Mouse (Mus musculus) spleen, postnatal 36 days (tissue): ENCODE results near the gene Zfp712.

Experiments used
- DNase-seq, 2 experiments: peaks; one replicate each; pipeline ENCODE4 v3.0.0; 2022; ENCODE audit warnings: low spot score in 2 of 2, mixed read lengths in 1 of 2

Gene Zfp712

DNA sequence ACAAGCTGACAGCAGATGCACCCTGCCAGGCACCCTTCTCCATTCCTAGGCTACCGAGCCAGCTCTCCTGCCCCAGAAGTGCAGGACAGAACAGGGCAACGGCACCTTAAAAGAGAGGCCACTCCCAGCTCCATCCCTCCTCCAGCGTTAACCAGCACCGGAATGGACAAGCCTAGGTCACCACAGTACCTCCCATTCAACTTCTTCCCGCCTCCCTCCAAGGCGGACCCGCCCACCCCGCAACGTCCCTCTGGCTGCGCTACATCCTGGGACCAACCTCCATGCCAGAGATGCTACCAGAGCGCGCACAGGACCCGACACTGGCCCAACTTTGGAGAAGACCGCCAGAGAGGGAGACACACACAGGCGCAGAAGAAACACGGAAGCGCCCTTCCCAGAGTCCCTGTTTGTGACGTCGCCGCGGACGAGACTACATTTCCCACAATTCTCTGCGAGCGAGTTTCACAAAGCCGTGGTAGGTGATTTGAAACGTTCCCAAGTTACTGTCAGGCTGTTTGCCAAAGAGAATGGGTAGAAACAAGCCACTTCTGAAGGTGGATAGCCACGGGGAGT, at the start of gene Zfp712:
Gene Zfp712, minus strand, starts transcription at position 385 of the 573 bp plus-strand sequence.
- peak; percentile 85 to 89 for DNase-seq

DNA sequence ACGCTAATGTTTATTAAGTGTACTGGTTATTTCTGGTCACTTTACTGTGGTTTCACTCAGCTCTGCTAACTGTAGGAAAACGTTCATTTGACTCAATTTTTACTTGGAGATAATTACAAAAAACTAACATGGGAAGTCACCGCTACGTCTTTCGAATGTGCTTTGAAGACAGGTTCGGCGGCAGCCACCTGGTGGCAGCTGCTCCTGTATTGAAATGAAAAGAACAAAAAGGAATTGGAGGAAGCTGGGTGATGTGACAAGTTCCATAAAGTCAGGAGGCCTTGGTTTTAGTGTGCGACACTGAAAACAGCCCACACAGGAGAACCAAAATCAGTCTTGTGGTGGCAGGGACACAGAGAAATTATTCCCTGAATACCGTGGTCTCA, 47.8 kb upstream of the Zfp712 start:
- DNase-seq: no peak

DNA sequence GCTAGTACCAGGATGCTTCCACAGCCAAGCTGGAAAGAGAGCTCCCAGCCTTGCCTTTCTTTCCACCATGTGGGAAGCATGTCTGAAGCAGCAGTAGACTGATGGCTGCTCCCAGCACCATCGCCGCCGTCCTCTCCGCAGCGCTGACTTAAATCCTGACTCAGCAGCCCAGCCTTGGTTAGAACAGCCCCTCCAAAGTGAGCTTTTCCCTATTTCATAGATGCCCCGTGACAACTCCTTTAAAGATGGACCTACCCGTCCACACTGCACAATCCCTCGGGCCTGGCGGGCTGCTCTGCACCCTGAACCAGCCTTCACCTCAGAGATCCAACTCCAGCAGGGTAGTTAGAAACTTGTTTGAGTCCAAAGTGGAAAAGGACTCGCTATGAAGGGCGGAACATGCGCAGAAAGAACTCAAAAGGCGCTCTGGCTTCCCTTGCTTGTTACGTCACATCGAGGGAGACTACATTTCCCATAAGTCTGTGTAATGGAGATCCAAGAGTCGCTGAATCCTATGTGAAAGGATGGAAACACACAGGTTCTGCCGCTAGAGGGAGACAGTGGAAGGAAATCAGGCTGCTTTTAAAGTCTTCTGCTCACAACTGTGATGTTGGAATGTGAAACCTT, 47.3 kb upstream of the Zfp712 start, which contains the start of gene Gm28557:
Gene Gm28557, minus strand, starts transcription at position 411 of the 627 bp plus-strand sequence.
- DNase-seq: peak; percentile 92 to 95

DNA sequence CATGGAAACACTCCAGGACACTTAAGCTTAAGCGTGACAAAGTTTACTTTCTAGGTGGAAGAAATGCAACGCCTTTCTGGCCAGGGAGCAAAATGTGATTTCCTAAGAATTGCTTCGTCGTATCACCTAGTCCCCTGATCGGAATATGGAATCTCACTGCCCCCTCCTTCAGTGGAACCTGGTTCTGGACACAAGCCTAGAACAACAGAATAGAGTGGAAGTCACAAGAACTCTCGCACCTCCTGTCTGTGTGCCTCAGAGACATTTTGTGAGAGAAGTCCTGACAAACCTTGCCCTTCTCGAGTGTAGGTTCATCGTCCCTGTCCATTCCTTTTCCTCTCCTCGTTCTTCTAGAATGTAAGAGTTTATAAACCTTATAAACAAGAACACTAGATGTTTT, 46.7 kb upstream of the Zfp712 start:
- no peak for DNase-seq

DNA sequence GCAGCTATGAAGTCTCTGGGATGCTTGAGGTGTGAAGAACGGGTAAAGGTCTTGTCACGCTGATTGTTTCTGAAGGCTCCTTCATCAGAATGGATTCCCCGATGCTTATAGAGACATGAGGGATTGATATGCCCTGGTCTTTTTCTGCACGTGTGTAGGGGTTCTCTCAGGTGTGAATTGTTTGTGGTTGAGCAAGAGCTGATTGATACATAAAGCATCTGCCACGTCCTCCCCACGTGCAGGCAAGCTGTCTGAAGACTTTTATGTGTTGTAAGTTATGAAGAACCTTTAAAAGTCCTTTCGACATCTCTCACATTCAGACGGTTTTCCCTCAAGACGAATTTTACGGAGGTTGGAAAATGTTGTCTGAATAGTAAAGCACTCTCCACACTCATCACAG, 36.9 kb upstream of the Zfp712 start, which contains the start of gene Zfp708:
Gene Zfp708, minus strand, starts transcription at position 101 of the 400 bp plus-strand sequence.
- DNase-seq: no peak

DNA sequence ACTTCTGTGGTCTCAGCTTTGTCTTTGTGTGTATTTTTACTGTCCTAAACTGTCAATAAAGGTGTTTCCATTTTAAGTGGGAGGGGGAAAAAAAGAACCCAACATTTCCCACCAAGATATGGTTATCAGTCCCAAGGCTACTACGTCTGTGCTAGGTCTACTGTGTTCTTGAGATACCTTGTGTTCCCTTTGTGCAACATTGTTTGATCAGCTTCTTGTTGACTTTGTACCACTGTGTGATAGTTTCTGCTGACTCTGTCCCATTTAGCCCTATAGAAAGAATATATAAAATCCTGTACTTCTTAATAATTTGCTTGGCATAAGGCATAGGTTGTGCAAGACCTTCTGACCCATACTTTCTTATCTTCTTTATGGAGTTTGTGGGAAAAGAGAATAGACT, 29.2 kb upstream of the Zfp712 start:
- no peak for DNase-seq

DNA sequence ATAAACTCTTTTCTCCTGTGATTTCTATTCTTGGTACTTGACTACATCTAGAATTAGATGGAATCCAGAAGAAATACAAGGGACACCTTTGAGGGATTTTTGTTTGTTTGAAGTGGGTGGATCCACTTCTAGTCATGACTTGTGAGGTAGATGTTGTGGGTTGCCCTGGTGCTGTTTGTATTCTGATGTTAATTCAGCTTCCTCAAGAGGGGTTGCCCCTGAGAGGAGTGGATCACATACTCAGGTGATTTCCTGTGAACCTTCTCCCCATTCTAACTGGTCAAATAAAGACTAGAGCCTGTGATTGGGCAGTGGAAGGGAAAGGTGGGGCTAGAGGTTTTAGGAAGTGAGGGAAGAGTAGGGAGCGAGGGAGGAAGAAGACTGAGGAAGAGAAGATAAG, 21.0 kb upstream of the Zfp712 start:
- no peak for DNase-seq

DNA sequence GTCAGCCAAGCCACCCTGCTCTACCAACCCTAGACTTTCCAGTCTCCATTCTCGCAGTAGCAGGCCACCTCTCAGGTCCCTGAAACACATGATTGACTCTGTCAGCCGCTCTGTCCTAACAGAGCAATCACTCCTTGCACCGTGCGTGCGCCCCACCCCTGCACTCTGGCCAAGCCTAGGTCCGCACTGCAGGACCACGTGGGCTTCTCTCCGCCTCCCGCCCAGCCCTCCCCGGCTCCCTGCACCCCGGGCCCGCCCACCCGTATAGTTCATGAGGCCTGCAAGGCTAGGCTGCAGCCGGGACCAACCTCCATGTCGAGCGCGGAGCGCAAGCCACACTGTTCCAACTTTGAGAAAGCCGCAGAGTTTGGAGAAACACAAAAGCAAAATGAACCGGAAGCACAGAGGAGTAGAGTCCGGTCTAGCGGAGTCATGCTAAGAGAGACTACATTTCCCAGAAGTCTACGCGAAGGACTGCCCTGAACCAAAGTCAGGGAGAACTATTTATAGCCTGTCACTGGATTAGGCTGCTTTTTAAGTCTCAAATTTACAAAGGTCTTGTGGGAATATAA, 20.3 kb upstream of the Zfp712 start:
- peak; percentile 68 to 69 for DNase-seq

DNA sequence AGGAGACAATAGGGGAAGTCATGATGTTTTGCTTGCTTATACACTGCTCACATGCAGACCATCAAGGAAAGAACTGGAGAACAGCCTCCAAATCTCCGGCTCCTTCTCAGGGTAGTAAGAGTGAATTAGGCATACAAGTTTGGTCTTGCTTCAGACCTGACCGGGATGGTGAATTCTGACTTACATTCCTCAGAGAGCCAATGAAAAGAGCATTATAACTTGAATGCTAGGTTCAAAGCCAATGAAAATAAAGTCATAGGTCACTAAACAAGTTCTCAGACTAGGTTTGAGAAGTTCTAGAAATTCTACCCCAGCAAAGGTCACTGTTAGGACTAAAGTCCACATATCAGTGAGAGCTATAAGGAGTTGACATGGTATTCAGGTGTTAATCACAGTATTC, 16.3 kb upstream of the Zfp712 start:
- DNase-seq: no peak

DNA sequence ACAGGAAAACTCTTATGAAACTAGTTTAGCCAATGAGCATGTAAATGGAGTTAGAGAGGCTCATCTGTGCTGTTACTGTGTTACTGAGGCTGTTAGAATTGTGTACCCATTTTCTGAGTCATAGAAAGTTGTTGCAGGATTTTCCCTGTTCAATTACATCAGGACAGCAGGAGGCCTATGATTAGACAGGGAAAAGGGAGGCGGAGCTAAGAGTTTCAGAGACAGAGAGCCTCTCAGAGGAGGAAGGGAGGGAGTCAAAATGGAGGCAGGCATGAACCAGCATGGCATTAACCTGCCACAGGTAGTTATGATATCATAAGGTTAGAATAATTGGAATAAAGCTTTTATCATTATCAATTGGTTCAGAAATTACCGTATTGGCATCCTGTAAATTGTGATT, 11.8 kb upstream of the Zfp712 start:
- DNase-seq: no peak

DNA sequence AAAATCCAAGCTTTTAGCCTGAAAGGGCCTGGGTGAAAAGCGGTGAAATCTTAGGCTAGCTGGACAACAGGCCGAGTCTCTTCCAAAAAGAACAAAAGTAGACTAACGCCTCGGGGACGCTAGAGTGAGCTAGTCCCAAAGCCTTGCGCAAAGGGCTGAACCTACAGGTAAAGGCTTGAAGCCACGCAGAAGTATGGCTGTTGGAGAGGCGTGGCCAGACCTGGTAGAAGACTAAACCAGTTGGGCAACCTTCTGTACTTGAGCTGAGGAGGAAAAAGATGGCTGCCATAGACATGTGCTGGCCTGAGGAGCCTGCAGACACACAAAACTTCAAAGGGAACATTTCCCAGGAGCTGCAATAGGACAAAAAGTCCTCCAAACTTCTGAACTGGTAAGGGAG, 4.4 kb upstream of the Zfp712 start:
- no peak for DNase-seq

DNA sequence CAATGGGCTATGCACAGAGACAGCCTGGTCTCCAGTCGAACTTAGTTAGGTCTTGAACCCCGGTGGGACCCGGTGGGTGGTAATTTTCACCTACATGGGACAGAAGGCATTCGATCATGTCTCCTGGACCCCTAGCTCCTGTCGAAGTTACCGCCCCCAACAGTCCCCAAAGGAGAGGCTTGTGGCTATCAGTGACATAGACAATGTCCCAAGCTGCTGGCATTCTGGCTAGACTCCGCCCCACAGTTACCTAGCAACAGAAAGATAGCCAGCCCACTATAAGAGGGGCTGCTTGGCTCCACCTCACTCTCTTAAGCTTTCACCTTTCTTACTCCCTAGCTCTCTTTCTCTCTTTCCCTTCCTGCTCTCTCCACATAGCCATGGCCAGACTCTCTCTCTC, 1.5 kb upstream of the Zfp712 start:
- DNase-seq: no peak

DNA sequence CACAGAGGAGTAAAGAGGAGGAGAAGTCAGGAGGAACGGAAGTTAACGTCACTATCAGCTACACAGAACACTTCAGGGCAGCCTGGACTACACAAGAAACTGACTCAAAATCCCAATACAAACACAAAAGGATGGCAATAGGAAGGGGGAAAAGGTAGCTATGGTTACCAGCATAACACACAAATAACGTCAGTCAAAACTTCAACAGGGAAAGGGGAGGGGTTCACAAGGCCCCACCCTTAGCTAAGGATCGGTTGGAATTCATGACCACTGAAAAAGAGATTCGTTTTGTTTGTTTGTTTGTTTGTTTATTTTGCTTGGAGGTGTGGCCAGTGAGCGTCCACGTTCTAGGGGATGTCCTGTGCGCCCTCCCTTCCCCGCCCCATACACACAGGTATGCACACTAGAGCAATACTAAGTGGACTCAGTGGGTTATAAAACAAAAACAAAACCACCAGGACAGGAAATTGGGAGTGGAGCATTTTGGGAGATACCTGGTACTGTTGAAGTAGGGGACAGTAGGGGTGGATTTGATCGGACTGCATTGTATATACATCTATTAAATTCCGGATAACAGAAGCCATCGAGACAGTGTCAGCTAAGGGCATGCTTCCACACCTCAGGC, 697 bp downstream of the Zfp712 start:
- DNase-seq: no peak
